Mouse (Mus musculus): Measurements from ENCODE around the gene Ear14. TPM values are rescaled to one million over a fixed set of nuclear protein-coding genes. Genes with fewer than 3 reads are reported as not detected.
"Not testable (repeated sequence)": the region's sequence is repeated elsewhere in the genome, so short reads cannot be mapped to it uniquely, and the experiment has no call there.

Gene Ear14
- total RNA-seq, 4 experiments from 2014 or later: not detected

GRCm38 (mm10) chr14:51252206-51252605 is 49.0 kb downstream of the Ear14 start:
- DNase-seq (ENCODE audit: low spot score in 2 of 2): not testable (repeated sequence)

- DNase-seq (ENCODE audit: low spot score in 2 of 2): no peak
Observed at GRCm38 (mm10) chr14:51253569-51253968, 50.4 kb downstream of the Ear14 start.

Other genes with a start within 250 kb of the Ear14 start
- gene Pnp2, start 247.4 kb upstream of the Ear14 start, total RNA-seq (2022): 1 to 10 TPM; 1.3 to 2.0 (median 1.5) TPM
- gene Rnase10, start 195.6 kb upstream of the Ear14 start, total RNA-seq (2022): under 1 TPM in 1 of 4 experiments, not detected in 3; 0.20 TPM
- gene Rnase9, start 161.5 kb upstream of the Ear14 start, total RNA-seq (2022): not detected
- not detected for gene Rnase11, start 153.2 kb upstream of the Ear14 start, total RNA-seq (2022)
- gene Rnase12, start 145.7 kb upstream of the Ear14 start, total RNA-seq (2022): not detected
- gene Olfr750, start 129.0 kb upstream of the Ear14 start, total RNA-seq (2022): not detected
- gene Rnase4, start 112.3 kb upstream of the Ear14 start, total RNA-seq (2022): 10 to 100 TPM; 14.0 to 46.9 (median 27.4) TPM
- gene Ang, start 112.2 kb upstream of the Ear14 start, total RNA-seq (2022): 10 to 100 TPM in 2 of 4 experiments, 1 to 10 TPM in 2; 3.9 to 15.2 (median 8.4) TPM
- not detected for gene Eddm3b, start 89.0 kb upstream of the Ear14 start, total RNA-seq (2022)
- gene Rnase6, start 79.5 kb upstream of the Ear14 start, total RNA-seq (2022): under 1 TPM in 2 of 4 experiments, not detected in 2; 0.45 to 0.50 TPM
- 1 to 10 TPM; 2.7 to 5.0 (median 3.1) TPM for gene Rnase1, start 56.6 kb upstream of the Ear14 start, total RNA-seq (2022)
- under 1 TPM in 1 of 4 experiments, not detected in 3; 0.74 TPM for gene Rnase2b, start 41.1 kb upstream of the Ear14 start, total RNA-seq (2022)
- not detected for gene Ang2, start 4.2 kb upstream of the Ear14 start, total RNA-seq (2022)
- gene Rnase2a, start 52.7 kb downstream of the Ear14 start, total RNA-seq (2022): not detected
- gene Gm7247, start 158.4 kb downstream of the Ear14 start, total RNA-seq (2022): not detected
- not detected for gene Vmn2r88, start 207.4 kb downstream of the Ear14 start, total RNA-seq (2022)
- not detected for gene Vmn2r89, start 248.5 kb downstream of the Ear14 start, total RNA-seq (2022)

All from layer of hippocampus, adult 8-10 months (tissue).